Mouse (Mus musculus) left cerebral cortex, adult 9 months (tissue): ENCODE results near the gene Igf2r.
"Not testable (repeated sequence)": the region's sequence is repeated elsewhere in the genome, so short reads cannot be mapped to it uniquely, and the experiment has no call there.

Experiments
- DNase-seq, 2 experiments: peaks; one replicate each; pipeline ENCODE4 v3.0.0; 2022; ENCODE audit warnings: low spot score in 2 of 2

Gene Igf2r

GRCm38 (mm10) chr17:12718251-12718650 lies 51.2 kb downstream of the Igf2r start:
- no peak for DNase-seq

- no peak for DNase-seq
These were observed 52.0 kb downstream of the Igf2r start for GRCm38 (mm10) chr17:12717445-12717844.

- no peak for DNase-seq
These were observed 54.4 kb downstream of the Igf2r start for GRCm38 (mm10) chr17:12715032-12715431.

GRCm38 (mm10) chr17:12714080-12714561 lies 55.3 kb downstream of the Igf2r start:
- no peak for DNase-seq

GRCm38 (mm10) chr17:12712993-12713392 lies 56.5 kb downstream of the Igf2r start:
- no peak for DNase-seq

GRCm38 (mm10) chr17:12712191-12712590 lies 57.3 kb downstream of the Igf2r start:
- DNase-seq, result no peak

- DNase-seq, result no peak
These were observed 58.5 kb downstream of the Igf2r start for GRCm38 (mm10) chr17:12710976-12711375.

GRCm38 (mm10) chr17:12710050-12710780 lies 59.2 kb downstream of the Igf2r start:
- peak in 1 of 2 experiments; percentile 58 for DNase-seq

GRCm38 (mm10) chr17:12708398-12708797 lies 61.1 kb downstream of the Igf2r start:
- DNase-seq, result no peak

- no peak for DNase-seq
These were observed 62.8 kb downstream of the Igf2r start for GRCm38 (mm10) chr17:12706590-12707049.

GRCm38 (mm10) chr17:12702901-12703300 lies 66.6 kb downstream of the Igf2r start:
- no peak for DNase-seq

- no peak for DNase-seq
These were observed 69.1 kb downstream of the Igf2r start for GRCm38 (mm10) chr17:12700373-12700772.

GRCm38 (mm10) chr17:12691899-12692298 lies 77.6 kb downstream of the Igf2r start:
- no peak for DNase-seq

GRCm38 (mm10) chr17:12689537-12689936 lies 79.9 kb downstream of the Igf2r start:
- peak in 1 of 2 experiments; percentile 32 for DNase-seq

- DNase-seq, result no peak
These were observed 80.9 kb downstream of the Igf2r start for GRCm38 (mm10) chr17:12688427-12689110.

- DNase-seq, result peak in 1 of 2 experiments; percentile 19
These were observed 84.4 kb downstream of the Igf2r start for GRCm38 (mm10) chr17:12684928-12685624.

GRCm38 (mm10) chr17:12684412-12684811 lies 85.1 kb downstream of the Igf2r start:
- no peak for DNase-seq

- no peak for DNase-seq
These were observed 85.9 kb downstream of the Igf2r start for GRCm38 (mm10) chr17:12683582-12683981.

- DNase-seq, result no peak
These were observed 91.2 kb downstream of the Igf2r start for GRCm38 (mm10) chr17:12678261-12678660.

GRCm38 (mm10) chr17:12677139-12677538 lies 92.3 kb downstream of the Igf2r start:
- DNase-seq, result no peak

- DNase-seq, result no peak
These were observed 93.8 kb downstream of the Igf2r start, which contains the start of gene Slc22a1 for GRCm38 (mm10) chr17:12675646-12676045. Slc22a1 (minus strand) TSS chr17:12675829.

GRCm38 (mm10) chr17:12674980-12675379 lies 94.5 kb downstream of the Igf2r start:
- DNase-seq, result not testable (repeated sequence)
